Mouse (Mus musculus) heart, embryonic 11.5 days (tissue): ENCODE data around the gene Sh2b2. TPM values are rescaled to one million over a fixed set of nuclear protein-coding genes. Genes with fewer than 3 reads are reported as not detected.

Experiments used
- ATAC-seq: fragments of 200-750 bp; cut with Nextera tagmentation; replicated peaks from 2 replicates; pipeline ENCODE4 v1.8.0; 2017; ENCODE audit warnings: moderate library complexity; ENCODE audit not compliant: insufficient number of reproducible peaks, low FRiP score, low TSS enrichment
- H3K27ac ChIP-seq: fragments of 300-500 bp; sonication (generic); 2 replicates; pipeline ENCODE4 v1.5.1; 2014; ENCODE audit warnings: mild to moderate bottlenecking, low read depth, low read length
- H3K27me3 ChIP-seq: fragments of 300-500 bp; sonication (generic); 2 replicates; pipeline ENCODE4 v1.6.1; 2014; ENCODE audit warnings: mild to moderate bottlenecking, low read length, mixed read lengths; ENCODE audit not compliant: control insufficient read depth, insufficient read depth
- H3K36me3 ChIP-seq: fragments of 300-500 bp; sonication (generic); 2 replicates; pipeline ENCODE4 v1.6.1; 2014; ENCODE audit warnings: mild to moderate bottlenecking, low read length, moderate library complexity, mixed read lengths; ENCODE audit not compliant: control insufficient read depth, insufficient read depth
- H3K4me1 ChIP-seq: fragments of 300-500 bp; sonication (generic); 2 replicates; pipeline ENCODE4 v1.6.1; 2014; ENCODE audit warnings: low read length; ENCODE audit not compliant: control insufficient read depth, insufficient read depth
- H3K4me2 ChIP-seq: fragments of 300-500 bp; sonication (generic); 2 replicates; pipeline ENCODE4 v1.6.1; 2014; ENCODE audit warnings: mild to moderate bottlenecking, moderate library complexity
- H3K4me3 ChIP-seq: fragments of 300-500 bp; sonication (generic); 2 replicates; pipeline ENCODE4 v1.5.1; 2014; ENCODE audit warnings: low read depth, low read length
- H3K9ac ChIP-seq: fragments of 300-500 bp; sonication (generic); 2 replicates; pipeline ENCODE4 v1.6.1; 2014; ENCODE audit warnings: mild to moderate bottlenecking, low read depth, low read length, moderate library complexity
- H3K9me3 ChIP-seq: fragments of 300-500 bp; sonication (generic); replicated peaks from 2 replicates; pipeline ENCODE4 v1.6.1; 2016; ENCODE audit warnings: low read length; ENCODE audit not compliant: control insufficient read depth
- WGBS: fragments of 180-500 bp; shearing (Covaris S2); extraction: QIAGEN DNeasy Blood & Tissue Kit; methylation state at CpG from one replicate; pipeline ENCODE4 v1.1.7; 2014; ENCODE audit not compliant: insufficient replicate concordance; 5-methylcytosine and 5-hydroxymethylcytosine counted together
- polyA plus RNA-seq: library from polyadenylated mRNA; unstranded; fragments of >200 nt; fragmentation: Nextera tagmentation; extraction: Ambion mirVana; gene quantifications from 2 replicates; pipeline ENCODE4 v1.2.1, GENCODE M21; 2014

The Sh2b2 gene
- polyA plus RNA-seq, 1 experiment from 2014 or later = 1.2 TPM

DNA sequence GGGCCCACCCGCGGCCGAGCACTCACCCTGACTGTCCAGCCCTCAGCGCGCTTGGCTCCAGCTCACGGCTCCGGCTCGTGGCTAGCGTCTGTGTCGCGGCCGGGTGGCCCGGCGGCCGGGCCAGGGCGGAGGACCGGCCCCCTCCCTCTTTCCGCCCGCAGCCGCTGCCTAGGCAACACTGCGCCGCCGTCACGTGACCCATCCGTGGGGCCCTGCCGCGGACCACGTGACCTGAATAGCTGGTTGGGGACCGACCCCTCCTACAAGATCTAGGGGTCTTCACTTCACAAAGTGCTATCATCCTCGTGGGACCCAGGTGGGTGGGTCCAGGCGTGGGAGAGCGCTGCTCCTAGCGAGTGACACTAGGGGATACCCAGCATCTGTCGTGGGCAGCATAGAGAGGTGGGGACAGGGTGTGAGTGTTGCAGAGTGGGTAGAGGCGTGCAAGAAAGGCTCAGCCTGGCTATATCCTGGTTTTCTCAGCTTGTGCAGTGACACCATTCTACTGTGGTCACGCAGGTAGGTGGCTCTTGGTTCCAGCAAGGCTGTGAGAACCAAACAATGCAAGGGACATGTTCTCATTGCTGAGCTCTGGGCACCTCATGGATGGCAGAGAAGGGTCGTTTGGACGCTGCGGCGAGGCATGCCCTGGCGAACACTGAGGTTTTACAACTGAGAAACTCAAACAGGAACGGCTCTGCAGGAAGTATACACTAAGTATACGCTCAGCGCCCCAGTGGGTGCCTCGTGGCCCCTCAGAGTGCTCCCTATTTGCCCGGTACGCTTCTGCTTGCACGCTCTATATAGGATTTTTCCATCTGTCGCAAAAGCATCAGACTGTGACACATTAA lies 75.6 kb downstream of the Sh2b2 start, which contains the start of gene Orai2:
Orai2 (minus strand) TSS at position 202 of the 851 bp plus-strand sequence.
- Histone ChIP-seq H3K9me3 (no peaks in the 10 kb centered on the region), H3K9ac (peak within 1 kb of the TSS; percentile 57), H3K27ac (no peak within 1 kb of the TSS), H3K27me3 (no peaks in the 10 kb centered on the region; the same call in 1 of the 2 replicates), H3K36me3 (0 out of 2 replicates have a peak, but pooled peaks cover 3% of the 10 kb centered on the region), H3K4me1 (peaks cover 9% of the 10 kb centered on the region), H3K4me2 (peak within 1 kb of the TSS; percentile 96), H3K4me3 (peak within 1 kb of the TSS; percentile 52)
- ATAC-seq = peak; percentile 76
- WGBS = 7% methylated on average over 49 of the region's 49 CpGs

GRCm38 (mm10) chr5:136169626-136170511 lies 76.5 kb downstream of the Sh2b2 start:
- Histone ChIP-seq H3K4me3 (peak overlapping the region; percentile 52), H3K4me2 (peak overlapping the region; percentile 96), H3K9me3 (no peaks in the 10 kb centered on the region), H3K27ac (no peak overlapping the region), H3K36me3 (0 out of 2 replicates have a peak, but pooled peaks cover 3% of the 10 kb centered on the region), H3K4me1 (peaks cover 9% of the 10 kb centered on the region), H3K9ac (peak overlapping the region; percentile 57), H3K27me3 (no peaks in the 10 kb centered on the region; the same call in 1 of the 2 replicates)
- no peak; the same call in none of the 2 replicates for ATAC-seq
- WGBS = 14% methylated on average over 15 of the region's 15 CpGs

Other genes with a start within 250 kb of the Sh2b2 start
- gene Upk3b, start 208.1 kb downstream of the Sh2b2 start, polyA plus RNA-seq = 68.7 and 69.3 TPM in 2 replicates
- 0.37 TPM in 1 of 2 replicates, not detected in the other for gene Upk3bl, start 192.1 kb downstream of the Sh2b2 start, polyA plus RNA-seq
- gene Rasa4, start 162.6 kb downstream of the Sh2b2 start, polyA plus RNA-seq = 0.39 and 0.96 TPM in 2 replicates
- 164 and 178 TPM in 2 replicates for gene Polr2j, start 129.9 kb downstream of the Sh2b2 start, polyA plus RNA-seq
- 21.7 and 22.6 TPM in 2 replicates for gene Lrwd1, start 110.5 kb downstream of the Sh2b2 start, polyA plus RNA-seq
- gene Alkbh4, start 110.4 kb downstream of the Sh2b2 start, polyA plus RNA-seq = 15.8 and 16.7 TPM in 2 replicates
- 2.5 and 2.7 TPM in 2 replicates for gene Orai2, start 75.8 kb downstream of the Sh2b2 start, polyA plus RNA-seq
- gene Prkrip1, start 47.6 kb downstream of the Sh2b2 start, polyA plus RNA-seq = 50.3 and 52.6 TPM in 2 replicates